Mouse (Mus musculus): ENCODE measurements around the gene Ajm1.

- TF ChIP-seq CTCF (IDR thresholded peaks at IDR 0.05; ENCODE audit: low read depth, low read length) (peak; percentile 55; the same call in 1 of the 2 replicates), GATA1 (IDR thresholded peaks at IDR 0.05; ENCODE audit: borderline replicate concordance, low read length) (no peak), GATA2 (IDR thresholded peaks at IDR 0.05; ENCODE audit: borderline replicate concordance, low read depth, low read length) (no peak), TAL1 (conservative IDR thresholded peaks at IDR 0.05; ENCODE audit: low read depth, low read length) (no peak)
Measured at GRCm38 (mm10) chr2:25621229-25622200, 40.0 kb upstream of the Ajm1 start, which contains the start of gene Tmem141.

All from G1E (cell line).